Mouse (Mus musculus) ES-E14 (cell line): ENCODE measurements around the gene 3300002I08Rik.
"Not testable (repeated sequence)": the region's sequence is repeated elsewhere in the genome, so short reads cannot be mapped to it uniquely, and the experiment has no call there.

Source experiments
- CHD2 ChIP-seq: IDR thresholded peaks from 2 replicates; pipeline ENCODE4 v1.6.1; 2014; ENCODE audit warnings: mild to moderate bottlenecking, low read depth, low read length, inconsistent platforms
- HCFC1 ChIP-seq: IDR thresholded peaks from 2 replicates; pipeline ENCODE4 v1.6.1; 2012; ENCODE audit warnings: low read length, inconsistent platforms, borderline replicate concordance; ENCODE audit not compliant: insufficient read depth
- MAFK ChIP-seq: IDR thresholded peaks from 2 replicates; pipeline ENCODE4 v1.6.1; 2014; ENCODE audit warnings: mild to moderate bottlenecking, low read depth, low read length, inconsistent platforms; ENCODE audit not compliant: insufficient read depth
- ZC3H11A ChIP-seq: IDR thresholded peaks from 2 replicates; pipeline ENCODE4 v1.6.1; 2012; ENCODE audit warnings: low read depth, mild to moderate bottlenecking, inconsistent platforms, low read length, borderline replicate concordance
- ZNF384 ChIP-seq: IDR thresholded peaks from 2 replicates; pipeline ENCODE4 v1.6.1; 2012; ENCODE audit warnings: low read depth, low read length, inconsistent platforms

- not testable (repeated sequence) for TF ChIP-seq ZC3H11A, MAFK, ZNF384
- TF ChIP-seq CHD2 (peak; percentile 66; the same call in 1 of the 2 replicates), HCFC1 (peak; percentile 43)
Observed at GRCm38 (mm10) chr2:150310952-150311884, 51.3 kb downstream of the 3300002I08Rik start.
